24 mouse cellular contexts compared by ENCODE assay signal in genomic region chr15:62224798-62225197, GRCm38 (mm10).
"Had no signal": no experiment of that assay in that cellular context is flagged by ENCODE, and none has a peak within 500 bp of the region (broad histone marks: within the 10 kb centered on the region; RNA-seq: fewer than 3 reads in every experiment).

No protein-coding gene starts in this region.

- H3K9me3 ChIP-seq: intestine, embryonic 15.5 days; kidney, embryonic 15.5 days; limb, embryonic 12.5 days; limb, embryonic 15.5 days; lung, embryonic 15.5 days; neural tube, embryonic 12.5 days; neural tube, embryonic 15.5 days had no signal

- ATAC-seq: intestine, embryonic 15.5 days had no signal

- H3K4me1 ChIP-seq: intestine, embryonic 15.5 days; kidney, embryonic 15.5 days; limb, embryonic 12.5 days; limb, embryonic 15.5 days; lung, embryonic 15.5 days; neural tube, embryonic 12.5 days; neural tube, embryonic 15.5 days had no signal

- H3K9ac ChIP-seq: intestine, embryonic 15.5 days; kidney, embryonic 15.5 days; limb, embryonic 12.5 days; limb, embryonic 15.5 days; lung, embryonic 15.5 days; neural tube, embryonic 12.5 days; neural tube, embryonic 15.5 days had no signal

- DNase-seq: kidney, adult 11 months; kidney, adult 8-10 months; kidney, postnatal 10 days; kidney, postnatal 36 days; layer of hippocampus, postnatal 36 days; left cerebral cortex, postnatal 4 days; lung, adult 18-20 months; lung, postnatal 10 days; lung, postnatal 36 days; midbrain, embryonic 14.5 days; right cerebral cortex, adult 18-20 months; right cerebral cortex, postnatal 14 days; spleen, adult 18-20 months; thymus, adult 18-20 months; thymus, postnatal 14 days had no signal

- H3K4me2 ChIP-seq: intestine, embryonic 15.5 days; kidney, embryonic 15.5 days; limb, embryonic 12.5 days; limb, embryonic 15.5 days; lung, embryonic 15.5 days; midbrain, embryonic 11.5 days; neural tube, embryonic 12.5 days; neural tube, embryonic 15.5 days had no signal

- H3K27me3 ChIP-seq: intestine, embryonic 15.5 days; kidney, embryonic 15.5 days; limb, embryonic 12.5 days; limb, embryonic 15.5 days; lung, embryonic 15.5 days; neural tube, embryonic 12.5 days; neural tube, embryonic 15.5 days had no signal

- H3K27ac ChIP-seq: intestine, embryonic 15.5 days; kidney, embryonic 15.5 days; left cerebral cortex, adult 2 months; limb, embryonic 12.5 days; limb, embryonic 15.5 days; lung, embryonic 15.5 days; neural tube, embryonic 12.5 days; neural tube, embryonic 15.5 days had no signal

- H3K4me3 ChIP-seq: intestine, embryonic 15.5 days; kidney, embryonic 15.5 days; left cerebral cortex, adult 2 months; limb, embryonic 12.5 days; limb, embryonic 15.5 days; lung, embryonic 15.5 days; neural tube, embryonic 12.5 days; neural tube, embryonic 15.5 days had no signal

- H3K36me3 ChIP-seq: intestine, embryonic 15.5 days; kidney, embryonic 15.5 days; limb, embryonic 12.5 days; limb, embryonic 15.5 days; lung, embryonic 15.5 days; neural tube, embryonic 12.5 days; neural tube, embryonic 15.5 days had no signal
